Mouse (Mus musculus) right cerebral cortex, postnatal 25 days (tissue): ENCODE results near the gene Ttyh3.

Source experiments
- DNase-seq: peaks from one replicate; pipeline ENCODE4 v3.0.0; 2022

Gene Ttyh3

GRCm38 (mm10) chr5:140624961-140625360, 23.9 kb downstream of the Ttyh3 start:
- DNase-seq = no peak

DNA sequence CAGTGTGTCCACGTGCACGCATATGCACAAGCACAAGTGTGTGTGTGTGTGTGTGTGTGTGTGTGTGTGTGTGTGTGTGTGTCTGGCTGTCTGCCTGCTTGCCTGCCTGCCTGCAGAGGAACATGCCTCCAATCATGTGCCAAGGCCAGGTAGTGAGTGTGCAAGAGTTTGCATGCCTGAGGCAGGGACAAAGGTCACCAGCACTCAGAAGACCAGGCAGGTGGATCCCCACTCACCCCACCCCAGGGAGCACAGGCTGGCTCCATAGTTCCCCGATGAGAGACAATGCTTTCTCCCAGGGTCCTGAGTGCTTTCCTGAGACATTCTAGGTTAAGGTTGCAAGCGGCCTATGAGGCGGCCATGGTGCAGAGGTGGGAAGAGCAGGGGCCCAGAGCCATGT, 24.6 kb downstream of the Ttyh3 start:
- DNase-seq = no peak

DNA sequence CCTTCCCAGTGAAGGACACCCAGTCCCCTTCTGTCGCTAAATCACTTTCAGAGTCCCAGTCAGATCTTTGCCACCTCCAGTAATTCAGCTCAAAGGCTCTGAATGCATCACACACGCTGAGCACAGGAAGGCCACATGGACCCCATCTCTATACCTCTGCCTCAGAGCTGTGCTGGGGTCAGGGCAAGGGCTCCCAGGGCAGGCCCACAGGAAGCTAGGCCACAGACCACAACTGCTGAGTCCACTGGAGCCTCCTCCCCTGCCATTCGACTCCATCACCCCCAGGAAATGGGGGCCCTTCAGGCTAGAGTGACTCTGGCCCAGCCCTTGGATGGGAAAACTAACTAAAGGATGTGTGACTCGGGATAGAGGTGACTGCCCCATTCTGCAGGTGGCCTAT, 25.0 kb downstream of the Ttyh3 start:
- DNase-seq = no peak

GRCm38 (mm10) chr5:140622978-140623670, 25.7 kb downstream of the Ttyh3 start:
- DNase-seq = no peak

GRCm38 (mm10) chr5:140621517-140621916, 27.3 kb downstream of the Ttyh3 start:
- DNase-seq = no peak

DNA sequence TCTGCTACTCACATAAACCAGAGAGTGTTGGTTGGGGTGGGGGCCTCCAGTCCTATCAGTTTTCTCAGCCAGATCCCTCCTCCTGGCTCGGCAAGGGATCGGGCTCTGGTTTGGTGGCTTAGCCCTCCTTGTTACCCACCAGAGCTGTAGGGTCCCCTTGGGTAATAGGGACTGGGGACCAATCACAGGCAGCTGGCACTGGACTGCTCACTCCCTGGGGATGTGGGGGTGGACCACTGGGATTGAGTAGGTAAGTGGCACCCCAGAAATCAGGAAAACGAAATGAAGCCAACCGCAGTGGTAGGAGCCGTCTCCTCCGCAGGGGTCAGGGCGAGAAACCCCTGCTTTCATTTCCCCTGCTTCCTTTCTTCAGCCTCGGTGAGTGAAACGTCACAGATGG, 27.7 kb downstream of the Ttyh3 start:
- no peak for DNase-seq

GRCm38 (mm10) chr5:140619895-140620736, 28.7 kb downstream of the Ttyh3 start:
- no peak for DNase-seq

DNA sequence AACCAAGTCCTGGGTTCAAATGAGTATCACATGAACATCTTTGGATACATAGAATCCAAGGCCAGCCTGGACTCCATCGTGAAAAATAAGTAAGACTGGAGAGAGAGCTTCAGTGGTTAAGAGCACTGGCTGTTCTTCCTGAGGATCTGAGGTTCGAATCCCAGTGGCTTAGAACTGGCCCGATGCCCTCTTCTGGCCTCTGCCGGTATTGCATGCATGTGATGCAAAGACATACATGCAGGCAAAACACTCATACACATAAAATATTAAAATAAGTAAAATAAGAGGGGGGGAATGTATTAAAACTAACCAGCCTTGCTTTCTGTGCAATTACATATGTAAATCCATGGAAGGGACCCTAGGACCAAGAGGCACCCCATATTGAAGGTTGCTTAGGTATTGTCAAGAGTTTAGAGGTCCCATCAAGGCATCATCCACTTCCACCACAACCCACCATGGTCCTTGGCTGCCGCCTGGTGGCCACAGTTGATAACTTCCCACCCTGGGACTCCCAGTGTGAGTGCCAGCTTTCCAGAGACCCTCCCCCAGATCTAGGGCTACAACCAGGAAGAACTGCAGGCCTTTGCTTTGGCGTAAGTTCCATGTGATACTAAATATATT, 29.6 kb downstream of the Ttyh3 start:
- peak; percentile 58 for DNase-seq

DNA sequence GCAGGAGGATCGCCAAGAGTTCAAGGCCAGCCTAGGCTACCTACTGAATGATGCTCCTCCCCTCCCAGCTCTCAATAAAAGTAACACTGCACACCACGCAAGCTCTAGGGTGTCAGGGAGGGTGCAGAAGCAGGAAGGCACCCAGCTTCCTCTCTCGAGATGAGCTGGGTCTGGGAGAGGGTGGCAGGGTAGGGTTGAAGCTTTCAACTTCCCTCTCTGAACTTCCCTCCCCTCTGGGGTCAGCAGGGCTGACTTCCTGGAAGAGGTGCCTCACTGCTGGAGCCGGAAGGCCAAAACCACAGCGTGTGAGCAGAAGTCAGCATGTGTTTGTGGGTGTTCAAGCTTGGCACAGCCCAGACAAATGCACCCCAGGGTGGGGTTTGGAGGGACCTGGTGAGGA, 31.1 kb downstream of the Ttyh3 start:
- no peak for DNase-seq

GRCm38 (mm10) chr5:140616691-140617090, 32.1 kb downstream of the Ttyh3 start:
- DNase-seq = no peak

DNA sequence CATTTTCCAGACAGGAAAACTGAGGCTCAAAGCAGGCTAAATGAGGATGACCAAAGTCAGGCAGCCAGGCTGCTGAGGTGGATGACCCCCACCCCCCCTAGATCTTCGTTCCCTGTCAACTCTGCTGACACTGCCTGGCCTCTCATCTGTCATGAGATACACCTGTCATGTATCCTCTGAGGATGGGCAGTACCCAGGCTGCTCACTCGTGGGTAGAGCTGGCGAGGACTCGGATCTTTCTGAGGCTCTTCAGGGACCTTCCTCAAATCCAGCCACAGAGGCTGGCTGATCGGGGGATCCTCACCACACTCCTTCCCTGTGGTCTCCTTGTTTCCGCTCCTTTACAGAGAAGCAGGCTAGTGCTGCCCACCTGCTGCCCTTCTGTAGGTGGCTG, 32.7 kb downstream of the Ttyh3 start:
- no peak for DNase-seq

- DNase-seq = no peak
Observed at GRCm38 (mm10) chr5:140615321-140616109, 33.3 kb downstream of the Ttyh3 start.

GRCm38 (mm10) chr5:140614837-140615236, 34.0 kb downstream of the Ttyh3 start:
- DNase-seq = no peak

DNA sequence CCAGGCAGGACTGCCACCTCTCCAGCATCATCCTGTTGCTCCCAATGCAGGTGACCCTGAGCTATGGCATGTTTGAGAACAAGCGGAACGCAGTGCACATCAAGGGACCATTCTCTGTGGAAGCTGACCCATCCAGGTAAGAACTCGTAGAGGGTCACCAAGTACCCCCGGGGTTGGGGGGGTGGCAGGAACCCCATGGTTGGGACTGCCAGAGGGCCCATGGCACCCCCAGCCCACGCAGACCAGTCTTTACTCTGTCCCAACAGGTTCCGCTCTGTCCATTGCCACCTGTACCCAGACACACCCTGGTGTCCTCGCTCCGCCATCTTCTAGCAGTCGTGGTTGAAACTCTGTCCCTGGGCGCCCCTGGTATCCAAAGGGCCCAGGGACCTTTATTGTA, 34.7 kb downstream of the Ttyh3 start:
- no peak for DNase-seq

DNA sequence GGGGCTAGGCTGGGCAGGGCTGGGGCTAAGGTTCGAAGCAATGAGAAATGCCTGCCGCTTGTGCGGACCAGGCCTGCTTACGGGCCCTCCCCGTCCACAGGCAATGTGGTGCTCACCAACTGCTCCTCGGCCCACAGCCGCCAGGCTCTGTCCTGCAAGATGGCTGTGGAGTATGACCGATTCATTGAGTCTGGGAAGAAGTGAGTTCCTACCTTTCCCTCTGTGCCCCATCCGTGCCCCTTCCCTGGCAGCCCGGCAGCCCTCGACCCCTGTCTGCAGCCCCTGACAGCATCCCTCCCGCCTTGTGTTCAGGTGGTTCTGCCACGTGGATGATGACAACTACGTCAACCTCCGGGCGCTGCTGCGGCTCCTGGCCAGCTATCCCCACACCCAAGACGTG, 36.6 kb downstream of the Ttyh3 start:
- no peak for DNase-seq

- no peak for DNase-seq
Observed at GRCm38 (mm10) chr5:140611611-140612185, 37.1 kb downstream of the Ttyh3 start.

DNA sequence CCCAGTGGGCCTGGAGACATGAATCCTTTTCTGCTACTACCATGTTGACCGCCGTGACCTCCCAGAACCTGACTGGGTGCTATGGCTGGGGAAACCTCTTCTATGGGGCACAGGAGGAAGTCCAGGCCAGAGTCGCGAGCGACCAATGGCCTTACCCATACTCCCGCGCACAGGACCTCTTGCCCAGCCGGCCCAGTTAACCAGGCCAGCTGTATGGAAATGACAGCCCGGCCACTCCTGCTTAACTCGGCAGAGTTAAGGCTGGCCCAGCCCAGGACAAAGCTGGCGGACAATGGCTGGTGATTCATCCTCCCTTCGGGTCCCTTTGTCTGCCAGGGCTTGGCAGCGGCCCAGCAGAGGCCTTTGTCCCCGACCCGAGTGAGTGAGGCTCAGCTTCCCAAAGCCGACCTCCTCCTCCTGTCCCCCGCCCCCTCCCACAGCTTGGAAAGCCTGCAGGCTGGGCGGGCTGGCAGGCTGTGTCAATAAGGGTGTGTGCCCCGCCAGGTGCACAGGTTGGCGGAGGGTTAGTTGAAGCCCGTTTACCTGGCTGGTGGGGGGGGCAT, 37.7 kb downstream of the Ttyh3 start:
- DNase-seq = peak; percentile 51

DNA sequence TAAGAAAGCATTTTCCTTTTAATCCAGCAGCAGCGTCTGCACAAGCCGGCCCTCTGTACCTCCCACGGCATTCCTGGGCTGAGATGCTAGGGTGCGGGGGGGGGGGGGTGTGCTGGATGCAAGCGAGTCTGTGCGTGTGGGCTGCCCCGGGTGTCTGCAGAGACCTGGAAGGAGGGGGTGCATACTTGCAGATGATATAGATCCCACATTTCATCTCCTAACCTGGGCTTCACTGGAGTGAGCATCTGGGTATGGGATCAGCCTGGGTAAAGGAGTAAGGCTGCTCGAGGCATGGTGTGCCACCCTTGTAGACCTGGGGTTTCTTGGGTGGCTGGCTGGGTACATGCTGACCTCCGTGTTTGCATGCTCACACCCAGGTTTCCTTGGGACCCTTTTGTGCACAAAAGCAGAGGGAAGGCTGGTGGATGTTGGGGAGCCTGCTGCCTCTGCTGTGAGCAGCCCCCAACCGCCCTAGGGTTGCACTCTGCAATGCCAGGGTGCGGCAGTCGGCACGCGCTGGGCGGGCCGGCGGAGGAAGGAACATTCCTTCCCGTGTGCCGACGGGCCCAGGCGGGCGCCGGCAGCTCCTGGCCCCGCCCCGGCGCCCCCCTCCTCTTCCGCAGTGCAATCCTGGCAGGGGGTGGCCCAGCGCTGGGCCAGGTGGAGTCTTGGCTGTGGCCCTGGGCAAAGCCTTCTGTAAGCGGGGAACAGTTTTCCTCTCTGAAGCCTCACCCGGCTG, 38.4 kb downstream of the Ttyh3 start:
- no peak for DNase-seq

DNA sequence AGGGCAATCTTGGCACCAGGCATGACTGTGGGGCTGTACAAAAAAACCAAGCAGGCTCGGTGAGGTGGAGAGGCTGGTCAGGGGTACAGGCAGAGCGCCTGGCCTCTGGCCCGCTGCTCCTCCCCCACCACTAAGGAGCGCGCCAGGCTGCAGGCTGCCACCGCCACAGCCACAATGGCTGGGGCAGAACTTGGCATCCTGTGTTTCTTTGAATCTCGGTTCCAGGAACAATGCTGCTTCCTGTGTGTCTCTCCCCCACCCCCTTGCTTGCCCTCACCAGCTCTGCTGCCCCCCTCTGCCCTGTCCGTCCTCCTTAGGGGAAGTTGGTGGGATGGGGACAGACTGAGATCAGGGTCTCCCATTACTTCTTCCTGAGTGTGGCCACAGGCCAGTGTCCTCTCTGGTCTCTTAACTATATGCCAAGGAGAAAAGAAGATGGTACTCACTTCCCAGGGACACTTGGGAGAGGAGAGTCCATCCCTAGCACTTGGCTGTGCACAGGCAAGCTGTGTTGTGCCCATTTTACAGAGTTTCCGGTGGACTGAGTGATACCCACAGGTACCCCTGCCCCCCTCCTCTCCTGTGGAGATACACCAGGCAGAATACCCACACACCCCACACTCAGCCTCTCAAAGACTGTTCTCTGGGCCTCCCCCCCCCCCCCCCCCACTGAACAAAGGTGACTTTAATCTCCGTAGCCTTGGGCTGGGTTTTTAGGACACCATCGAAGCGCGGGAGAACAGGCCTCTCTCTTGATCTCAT, 39.1 kb downstream of the Ttyh3 start:
- DNase-seq = peak; percentile 57

GRCm38 (mm10) chr5:140608634-140609015, 40.2 kb downstream of the Ttyh3 start:
- DNase-seq = no peak
